24 mouse cellular contexts compared by ENCODE assay signal in the genomic region with DNA sequence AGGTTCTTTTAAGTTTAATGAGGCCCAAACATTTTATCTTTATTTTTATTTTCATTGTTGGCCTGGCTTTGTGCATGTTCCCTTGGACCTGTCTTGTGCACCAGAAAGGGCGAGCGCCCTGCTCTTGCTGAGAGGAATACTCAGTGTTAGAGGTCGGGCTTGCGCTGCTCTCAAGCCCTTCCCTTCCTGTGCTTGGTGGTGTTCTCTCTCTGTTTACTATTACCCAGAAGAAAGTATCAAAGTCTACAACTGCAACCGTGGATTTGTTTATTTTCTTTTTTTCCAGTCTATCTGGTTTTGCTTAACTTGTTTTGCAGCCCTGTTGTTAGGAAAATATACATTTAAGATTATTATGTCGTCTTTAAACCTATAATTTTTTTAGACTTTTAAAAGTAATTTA.
"Had no signal": no experiment of that assay in that cellular context is flagged by ENCODE, and none has a peak within 500 bp of the region (broad histone marks: within the 10 kb centered on the region; RNA-seq: fewer than 3 reads in every experiment).

No protein-coding gene starts in this region.

- H3K27me3 ChIP-seq: heart, embryonic 12.5 days; hindbrain, embryonic 12.5 days; intestine, embryonic 15.5 days; limb, embryonic 12.5 days had no signal

- DNase-seq: gastrocnemius, adult 2 months; gastrocnemius, postnatal 10 days; gastrocnemius, postnatal 25 days; heart, adult 18-20 months; heart, postnatal 10 days; heart, postnatal 4 days; kidney, adult 18-20 months; kidney, postnatal 4 days had no signal

- H3K9ac ChIP-seq: heart, embryonic 12.5 days; hindbrain, embryonic 12.5 days; hindbrain, embryonic 14.5 days; intestine, embryonic 15.5 days; limb, embryonic 12.5 days; liver, embryonic 14.5 days had no signal

- H3K36me3 ChIP-seq: heart, embryonic 10.5 days; heart, embryonic 12.5 days; hindbrain, embryonic 10.5 days; hindbrain, embryonic 12.5 days; intestine, embryonic 15.5 days; limb, embryonic 10.5 days; limb, embryonic 12.5 days had no signal

- H3K4me3 ChIP-seq: gastrocnemius, adult 2 months; heart, embryonic 10.5 days; heart, embryonic 12.5 days; hindbrain, embryonic 10.5 days; hindbrain, embryonic 12.5 days; intestine, embryonic 15.5 days; layer of hippocampus, adult 2 months; left cerebral cortex, adult 2 months; limb, embryonic 10.5 days; limb, embryonic 12.5 days had no signal

- H3K4me2 ChIP-seq: heart, embryonic 12.5 days; hindbrain, embryonic 12.5 days; hindbrain, embryonic 14.5 days; intestine, embryonic 15.5 days; limb, embryonic 12.5 days; liver, embryonic 11.5 days had no signal

- H3K27ac ChIP-seq: gastrocnemius, adult 2 months; heart, embryonic 10.5 days; hindbrain, embryonic 10.5 days; hindbrain, embryonic 12.5 days; hindbrain, embryonic 14.5 days; intestine, embryonic 15.5 days; kidney, postnatal 0 days; layer of hippocampus, adult 2 months; left cerebral cortex, adult 2 months; limb, embryonic 10.5 days; limb, embryonic 12.5 days; liver, embryonic 14.5 days had no signal

- H3K4me1 ChIP-seq: heart, embryonic 10.5 days; heart, embryonic 12.5 days; hindbrain, embryonic 10.5 days; hindbrain, embryonic 12.5 days; intestine, embryonic 15.5 days had no signal

- ATAC-seq: hindbrain, embryonic 16.5 days; inflammation-experienced regulatory T-cells, adult 6 months; intestine, embryonic 15.5 days; intestine, postnatal 0 days had no signal

- H3K9me3 ChIP-seq: heart, embryonic 10.5 days; heart, embryonic 12.5 days; hindbrain, embryonic 10.5 days; hindbrain, embryonic 12.5 days; intestine, embryonic 15.5 days; limb, embryonic 10.5 days; limb, embryonic 12.5 days had no signal
